Mouse (Mus musculus) spleen, adult 18-20 months (tissue): ENCODE data around the gene Rpl34.

Experiments used
- DNase-seq, 2 experiments: peaks; one replicate each; pipeline ENCODE4 v3.0.0; 2022; ENCODE audit warnings: mixed read lengths in 2 of 2

Rpl34 gene

GRCm38 (mm10) chr3:130730189-130730653 lies at the start of gene Rpl34:
TSS of gene Rpl34 (minus strand) at chr3:130730398.
- DNase-seq, result peak; percentile 87 to 89

DNA sequence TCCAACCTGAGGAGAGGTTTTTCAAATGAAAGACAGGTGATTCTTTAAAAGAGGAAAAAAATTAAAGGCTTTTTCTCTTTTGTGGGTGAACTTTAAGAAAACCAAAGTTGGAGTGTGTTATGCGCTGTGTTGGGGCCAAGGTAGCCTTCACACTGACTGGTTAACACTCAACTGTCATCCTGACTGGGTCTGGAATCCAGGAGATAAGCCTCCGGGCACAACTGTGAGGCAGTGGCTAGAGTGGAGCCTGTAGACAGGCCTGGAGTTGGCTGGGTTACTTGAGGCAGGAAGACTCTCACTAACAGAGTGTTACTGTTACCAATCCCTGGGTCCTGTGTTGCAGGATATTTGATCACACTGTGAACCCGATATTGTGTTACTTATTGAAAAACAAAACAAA lies 38.0 kb upstream of the Rpl34 start:
- DNase-seq, result no peak

GRCm38 (mm10) chr3:130764091-130764490 lies 33.9 kb upstream of the Rpl34 start:
- no peak for DNase-seq

- peak; percentile 30 to 70 for DNase-seq
Measured at GRCm38 (mm10) chr3:130760711-130761435, 30.7 kb upstream of the Rpl34 start.

DNA sequence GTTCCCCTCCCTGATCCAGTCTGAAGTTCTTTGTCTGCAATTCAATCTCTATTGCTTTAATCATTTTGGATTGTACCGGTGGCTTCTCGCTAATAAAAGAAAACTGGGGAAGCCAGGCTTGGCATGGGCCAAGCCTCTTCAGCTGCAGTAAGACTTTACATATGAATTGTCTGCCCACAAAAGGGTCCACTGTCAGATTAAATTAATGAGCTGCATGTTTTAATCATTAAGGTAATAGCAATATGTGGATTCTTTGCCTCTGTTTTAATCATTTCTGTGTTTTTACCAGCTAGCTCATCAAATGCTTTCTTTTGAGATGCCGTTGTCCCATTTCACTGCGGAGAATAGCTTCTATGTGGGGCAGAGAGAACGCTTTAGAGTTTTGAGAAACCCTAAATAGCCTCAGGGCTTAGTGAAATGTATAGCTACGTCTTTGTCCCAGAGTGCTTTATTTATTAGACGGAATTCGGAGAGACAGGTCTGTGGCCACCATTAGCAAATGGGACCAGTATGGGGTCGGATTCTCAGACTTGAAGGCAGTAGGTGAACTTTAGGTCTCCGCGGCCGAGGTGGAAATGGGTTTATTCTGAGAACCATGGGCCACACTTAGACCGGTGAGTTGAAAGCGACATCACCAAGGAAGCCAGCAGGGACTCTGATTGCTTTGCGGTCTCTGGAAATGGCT lies 28.1 kb upstream of the Rpl34 start:
- no peak for DNase-seq

DNA sequence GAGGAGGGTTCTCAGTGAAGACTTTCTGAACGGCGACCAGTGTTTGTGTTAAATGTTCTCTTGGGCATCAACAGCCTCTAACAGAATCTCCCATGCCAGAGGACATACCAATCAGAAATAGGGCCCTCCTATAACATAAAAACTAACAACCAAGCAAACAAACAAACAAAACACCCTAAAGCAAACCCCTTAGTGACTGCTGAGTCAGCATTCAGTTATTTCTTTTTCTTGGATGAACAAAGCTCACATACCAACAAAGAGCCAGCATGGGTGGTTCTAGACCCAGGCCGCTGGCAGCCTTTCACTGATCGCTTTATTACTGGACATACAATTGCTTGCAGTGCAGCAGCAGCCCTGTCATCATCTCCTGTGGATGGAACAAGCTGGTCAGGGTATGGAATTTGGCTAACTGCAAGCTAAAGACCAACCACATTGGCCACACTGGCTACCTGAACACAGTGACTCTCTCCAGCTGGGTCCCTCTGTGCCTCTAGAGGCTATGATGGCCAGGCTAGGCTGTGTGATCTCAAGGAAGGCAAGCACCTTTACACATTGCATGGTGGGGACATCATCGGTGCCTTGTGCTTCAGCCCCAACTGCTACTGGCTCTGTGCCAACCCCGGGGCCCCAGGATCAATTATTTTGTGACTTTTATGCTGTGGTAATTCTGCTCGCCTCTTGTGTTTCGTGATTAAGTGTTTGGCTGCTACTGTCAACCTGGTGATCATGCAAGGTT lies 27.1 kb upstream of the Rpl34 start:
- DNase-seq, result no peak

GRCm38 (mm10) chr3:130749206-130749605 lies 19.0 kb upstream of the Rpl34 start:
- DNase-seq, result no peak

DNA sequence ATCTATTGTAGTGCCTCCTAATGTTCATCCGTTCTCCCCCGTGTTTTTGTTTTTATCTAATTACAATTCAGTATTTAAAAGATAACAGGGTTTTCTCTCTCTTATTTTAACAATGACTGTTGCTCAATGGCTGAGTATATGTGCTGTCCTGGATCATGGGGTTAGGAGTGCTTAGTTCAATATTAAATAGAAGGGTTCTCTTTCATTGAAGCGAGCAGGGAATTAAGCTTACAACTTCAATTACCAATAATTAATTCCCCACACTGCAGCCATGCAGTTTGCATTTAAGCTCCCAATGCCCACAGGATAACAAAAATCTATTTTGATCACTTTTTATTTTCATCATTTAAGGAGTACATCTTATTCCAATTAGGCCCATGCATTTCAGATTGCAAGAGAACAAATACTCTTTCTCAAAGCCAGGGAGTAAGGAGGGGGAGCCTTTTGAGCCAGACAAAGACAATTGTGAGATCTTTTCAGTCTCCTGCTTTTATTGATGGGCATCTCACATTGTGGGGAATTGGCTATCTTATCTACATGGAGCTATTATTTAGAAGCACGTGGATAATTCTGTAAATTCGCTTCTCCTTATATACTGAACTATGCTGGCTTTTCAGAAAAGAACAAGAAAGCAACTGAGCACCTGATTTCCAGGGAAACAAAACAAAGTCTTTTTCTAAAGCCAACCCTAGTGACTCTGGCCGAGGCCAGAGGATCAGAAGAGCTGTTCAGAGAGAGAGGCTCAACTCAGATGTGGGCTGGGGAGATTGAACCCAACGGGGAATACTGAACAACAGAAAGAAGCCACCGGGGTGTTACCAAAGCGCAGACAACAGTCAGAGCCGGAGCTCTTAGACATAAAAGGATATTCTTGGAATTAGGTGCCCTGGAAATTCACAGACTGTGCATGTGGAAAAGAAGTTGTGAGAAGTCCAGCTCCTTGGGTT lies 16.7 kb upstream of the Rpl34 start:
- DNase-seq, result no peak

DNA sequence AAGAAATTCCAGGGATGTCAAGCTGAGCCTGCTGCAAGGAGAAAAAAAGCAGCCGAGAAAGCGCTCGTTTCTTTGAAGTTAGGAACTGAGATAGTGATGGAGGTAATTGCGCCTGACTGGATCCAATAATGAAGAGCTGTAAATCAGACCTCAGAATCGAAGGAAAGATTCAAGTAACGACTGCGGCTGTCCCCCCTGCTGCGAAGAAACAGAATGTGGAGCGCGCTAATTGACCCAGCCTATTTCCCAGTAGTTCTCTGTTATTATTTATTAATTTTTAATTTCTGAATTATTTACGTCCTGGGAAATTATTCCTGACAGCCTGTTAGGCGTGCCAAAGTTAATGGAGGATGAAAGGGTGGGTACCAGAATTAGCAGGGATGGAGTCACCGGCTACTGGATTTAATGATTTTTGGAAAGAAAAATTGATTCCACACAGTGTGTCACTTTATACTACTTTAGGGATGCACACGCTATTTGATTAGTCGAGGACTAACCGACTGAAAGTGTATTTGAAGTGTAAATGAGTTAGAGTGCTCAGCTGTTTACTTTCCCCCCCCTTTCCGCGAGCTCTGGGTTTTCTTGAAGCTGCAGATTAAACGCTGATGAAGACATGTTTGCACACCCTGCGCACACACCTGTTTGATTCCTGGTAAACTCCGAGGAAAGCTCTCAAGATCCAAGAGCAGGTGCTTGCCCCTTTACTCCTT lies 7.6 kb upstream of the Rpl34 start:
- no peak for DNase-seq

DNA sequence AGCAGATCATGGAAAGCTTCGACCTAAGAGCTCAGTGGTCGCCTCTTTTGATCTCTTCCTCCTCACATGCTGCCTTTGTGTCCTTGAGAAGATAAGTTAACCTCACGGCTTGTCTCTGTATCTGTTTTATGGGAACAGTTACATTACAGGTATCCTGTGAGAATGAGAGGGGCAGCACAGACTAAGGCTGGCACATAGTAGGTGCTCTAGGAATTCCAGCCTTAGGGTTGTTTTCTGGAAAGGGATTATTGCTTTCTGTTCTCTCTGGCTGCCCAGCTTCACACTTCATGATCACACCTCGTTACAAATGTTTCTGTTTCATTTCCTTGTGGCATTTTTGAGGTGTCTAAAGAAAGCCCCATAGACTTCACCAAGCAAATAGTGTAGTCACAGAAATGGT lies 6.6 kb upstream of the Rpl34 start:
- DNase-seq, result no peak

GRCm38 (mm10) chr3:130729472-130730188 lies 568 bp downstream of the Rpl34 start:
- no peak for DNase-seq

GRCm38 (mm10) chr3:130727676-130728075 lies 2.5 kb downstream of the Rpl34 start:
- no peak for DNase-seq

GRCm38 (mm10) chr3:130727036-130727435 lies 3.2 kb downstream of the Rpl34 start:
- DNase-seq, result no peak

DNA sequence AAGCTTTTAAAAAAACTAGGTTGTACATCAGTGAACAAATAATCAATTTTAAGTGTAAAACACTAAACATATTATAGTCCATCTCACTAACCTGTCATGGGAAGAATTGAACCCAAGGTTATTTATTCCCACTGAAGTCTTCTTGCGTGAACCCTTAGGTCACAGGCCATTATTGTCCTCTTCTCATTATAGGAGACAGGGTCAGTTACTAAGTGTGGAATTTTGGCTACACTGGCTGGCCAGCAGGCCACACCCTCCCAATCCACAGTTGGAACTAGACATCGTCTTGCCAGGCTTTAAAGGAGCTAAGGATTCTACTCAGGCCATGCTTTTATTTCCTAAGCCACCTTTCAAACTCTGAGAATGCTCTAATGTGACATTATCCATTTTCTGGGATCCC lies 4.5 kb downstream of the Rpl34 start:
- no peak for DNase-seq

DNA sequence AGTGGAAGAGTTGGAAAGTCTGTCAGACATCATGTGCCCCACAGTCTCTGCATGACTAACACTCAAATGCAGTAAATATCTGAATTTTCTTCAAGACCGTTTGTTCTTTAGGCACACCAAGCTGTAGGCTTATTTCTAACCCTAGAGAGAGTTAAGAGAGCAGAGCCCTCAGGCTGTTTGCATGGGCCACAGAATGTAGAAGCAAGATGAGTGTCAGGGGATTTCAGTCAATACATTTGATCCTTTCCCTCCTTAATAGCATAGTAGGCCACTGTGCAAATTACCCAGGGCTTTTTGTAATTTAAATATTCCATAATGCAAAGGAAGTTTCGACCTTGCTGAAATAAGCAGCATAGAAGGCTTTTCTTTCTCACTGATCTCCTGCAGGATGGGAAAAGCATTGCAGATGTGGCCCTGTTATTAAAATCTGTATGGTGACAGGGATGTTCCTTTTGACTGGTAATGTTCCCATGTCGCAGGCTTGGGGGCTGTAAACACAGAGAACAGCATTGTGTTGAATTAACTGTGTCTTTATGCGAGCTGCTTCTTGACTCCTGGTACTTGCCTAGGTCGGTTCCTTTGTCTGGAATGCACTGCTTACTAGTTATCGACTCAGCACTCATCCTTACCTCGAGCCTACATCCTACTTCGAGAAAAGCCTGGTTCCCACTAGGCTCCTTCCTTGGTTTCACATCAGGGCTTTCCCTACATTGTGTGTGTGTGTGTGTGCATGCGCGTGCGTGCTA lies 7.3 kb downstream of the Rpl34 start:
- no peak for DNase-seq

DNA sequence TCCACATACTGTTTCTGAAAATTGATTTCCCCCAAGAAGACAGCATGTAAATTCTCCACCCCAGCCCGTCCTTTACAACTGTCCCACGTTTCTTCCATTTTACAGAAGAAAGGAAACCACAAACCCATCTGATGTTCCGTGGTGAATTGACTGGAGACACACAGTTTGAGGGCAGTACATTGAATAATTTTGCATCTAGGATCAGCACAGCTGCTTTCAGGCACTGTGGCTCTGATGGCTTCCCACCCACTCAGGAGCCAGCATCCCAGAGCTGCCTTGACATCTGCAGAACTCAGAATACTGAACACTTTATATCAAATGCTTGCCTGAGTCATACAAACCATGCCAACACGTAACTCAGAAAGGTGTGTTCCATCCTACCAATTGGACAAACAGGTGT lies 10.0 kb downstream of the Rpl34 start:
- no peak for DNase-seq

DNA sequence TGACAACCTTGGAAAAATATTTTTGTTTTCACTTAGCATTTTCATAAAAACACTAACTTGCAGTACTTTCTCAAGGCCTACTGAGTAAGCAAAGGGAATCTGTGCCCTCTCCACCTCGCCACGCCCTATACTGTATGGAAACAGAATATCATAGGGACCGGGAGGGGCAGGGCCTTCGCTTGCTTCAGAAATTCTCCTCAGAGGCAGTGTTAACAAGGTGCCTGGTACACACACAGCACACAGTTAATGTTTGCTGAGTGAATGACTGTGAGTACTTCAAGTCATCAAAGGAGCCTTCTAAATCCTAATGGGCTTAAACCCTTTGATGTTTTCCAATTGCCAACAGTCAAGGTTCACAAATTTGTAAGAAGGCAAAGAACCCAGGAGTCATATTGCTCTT lies 11.3 kb downstream of the Rpl34 start:
- no peak for DNase-seq

- DNase-seq, result no peak
Measured at GRCm38 (mm10) chr3:130716555-130716954, 13.6 kb downstream of the Rpl34 start.

DNA sequence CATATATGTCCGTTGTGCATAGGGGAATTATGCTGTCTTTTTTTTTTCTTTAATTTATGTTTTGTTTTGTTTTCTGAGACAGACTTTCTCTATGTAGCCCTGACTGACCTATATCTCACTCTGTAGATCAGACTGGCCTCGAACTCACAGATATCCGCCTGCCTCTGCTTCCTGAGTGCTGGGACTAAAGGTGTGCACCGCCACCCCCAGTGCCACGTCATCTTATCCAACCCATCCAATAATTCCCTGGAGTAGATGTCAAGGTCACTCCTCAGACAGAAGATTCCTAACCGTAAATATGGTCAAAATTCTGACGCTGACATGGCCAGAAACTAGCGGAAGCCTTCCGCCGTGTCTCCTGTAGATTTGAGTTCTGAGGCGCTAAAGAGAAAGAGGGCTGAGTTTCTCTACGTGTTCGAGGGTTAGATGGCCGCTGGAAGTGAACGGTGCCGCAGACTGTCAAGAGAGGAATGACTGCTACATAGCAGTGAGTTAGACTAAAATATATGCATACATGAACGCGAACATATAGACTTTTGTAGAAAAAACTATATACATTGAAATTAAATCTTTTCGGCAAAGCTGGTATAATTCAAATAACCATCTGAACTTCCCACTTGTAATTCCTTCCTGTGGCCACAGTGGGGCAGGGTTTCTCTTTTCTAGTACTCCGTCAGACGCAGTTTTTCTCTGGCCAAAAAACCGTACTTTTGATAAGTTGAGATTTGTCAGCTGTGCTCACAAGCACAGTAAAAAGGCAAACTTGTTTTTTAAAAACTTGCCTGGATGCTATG lies 15.2 kb downstream of the Rpl34 start:
- DNase-seq, result peak in 1 of 2 experiments; percentile 78

DNA sequence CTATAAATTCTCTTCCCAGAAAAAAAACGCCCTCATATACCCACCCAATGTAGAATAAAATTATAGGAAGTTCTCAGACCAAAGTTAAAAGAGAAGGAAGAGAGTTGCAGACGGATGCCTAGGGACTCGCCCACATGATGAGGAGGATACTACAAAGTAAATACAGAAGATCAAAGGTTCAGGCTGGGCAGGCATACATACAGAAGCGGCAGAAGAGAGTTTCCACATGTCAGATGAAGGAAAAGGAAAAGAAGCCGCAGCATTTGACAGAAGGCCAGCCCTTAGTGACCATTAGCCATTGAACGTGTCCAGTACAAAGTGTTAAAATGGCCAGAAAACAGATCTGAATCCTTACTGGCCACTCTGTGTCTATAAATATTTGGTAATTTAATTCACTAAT lies 17.3 kb downstream of the Rpl34 start:
- DNase-seq, result no peak
